Mouse (Mus musculus): ENCODE measurements around the gene Stil.

GRCm38 (mm10) chr4:114994218-114994617, 5.7 kb upstream of the Stil start:
- TF ChIP-seq CTCF (IDR thresholded peaks at IDR 0.05; ENCODE audit: control insufficient read depth, insufficient read depth, low read length): no peak
- TF ChIP-seq POLR2A (IDR thresholded peaks at IDR 0.05; ENCODE audit: borderline replicate concordance, control insufficient read depth, low read depth, low read length): no peak

Data from bone marrow, adult 2 months (tissue).